Mouse (Mus musculus): ENCODE measurements around the gene Exosc2.
A peak's percentile ranks its signal among the peaks of the same experiment; 100 is the strongest.

DNA sequence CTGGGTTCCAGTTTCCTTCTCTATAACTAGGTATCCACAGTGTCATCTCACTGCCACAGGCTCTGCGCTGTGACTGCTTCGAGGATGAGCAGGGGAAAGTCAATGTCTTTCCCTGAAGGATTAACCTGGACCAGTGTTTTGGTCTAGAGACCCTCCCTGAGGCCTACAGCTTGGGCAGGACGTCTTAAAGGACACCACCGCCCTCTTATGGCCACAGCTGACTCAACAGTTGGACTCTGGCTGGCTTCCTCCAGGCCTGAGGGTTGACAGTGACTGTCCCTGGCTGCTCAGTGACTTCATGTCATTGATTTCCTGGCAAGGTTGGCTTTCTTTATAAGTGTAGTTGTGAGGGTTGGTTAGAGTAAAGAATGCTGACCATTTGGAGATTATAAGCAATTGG, 3.2 kb upstream of the Exosc2 start:
- TF ChIP-seq CTCF (IDR thresholded peaks at IDR 0.05 in 2 of 3, conservative IDR thresholded peaks at IDR 0.05 in 1 of 3; ENCODE audit: control insufficient read depth in 1 of 3, insufficient read depth in 1 of 3, low read depth in 2 of 3, low read length in 3 of 3, poor library complexity in 1 of 3, severe bottlenecking in 1 of 3) (peak; percentile 31 to 62 (median 62); a peak in 5 of 6 replicates), RAD21 (IDR thresholded peaks at IDR 0.05; ENCODE audit: low read depth, low read length) (peak; percentile 58), TBP (IDR thresholded peaks at IDR 0.05; ENCODE audit: low read depth, low read length) (no peak), POLR2A (IDR thresholded peaks at IDR 0.05; ENCODE audit: control insufficient read depth in 1 of 2, insufficient read depth in 1 of 2, low read depth in 1 of 2, low read length in 2 of 2, poor library complexity in 1 of 2) (no peak), MAZ (IDR thresholded peaks at IDR 0.05; ENCODE audit: low read depth, low read length) (no peak), ELF1 (IDR thresholded peaks at IDR 0.05; ENCODE audit: low read depth, low read length) (no peak), MYC (IDR thresholded peaks at IDR 0.05; ENCODE audit: low read depth, low read length) (no peak), HCFC1 (IDR thresholded peaks at IDR 0.05; ENCODE audit: low read depth, low read length) (no peak), NRF1 (IDR thresholded peaks at IDR 0.05; ENCODE audit: insufficient read depth, low read depth, low read length, poor library complexity, severe bottlenecking) (no peak), RCOR1 (IDR thresholded peaks at IDR 0.05; ENCODE audit: low read depth, low read length) (no peak), POLR2AphosphoS5 (IDR thresholded peaks at IDR 0.05; ENCODE audit: borderline replicate concordance, low read depth, low read length) (no peak), USF2 (IDR thresholded peaks at IDR 0.05; ENCODE audit: borderline replicate concordance in 1 of 2, insufficient read depth in 1 of 2, low read depth in 1 of 2, low read length in 2 of 2) (no peak), KAT2A (conservative IDR thresholded peaks at IDR 0.05; ENCODE audit: low read depth, low read length) (no peak)

All from MEL (cell line).